Mouse (Mus musculus): Measurements from ENCODE around the gene Cdk5rap1. TPM values are rescaled to one million over a fixed set of nuclear protein-coding genes. Genes with fewer than 3 reads are reported as not detected.
"Not testable (repeated sequence)": the region's sequence is repeated elsewhere in the genome, so short reads cannot be mapped to it uniquely, and the experiment has no call there.

Cdk5rap1 gene
- polyA plus RNA-seq, 1 experiment from 2014 or later = 17.4 TPM

GRCm38 (mm10) chr2:154372151-154372829 is 520 bp downstream of the Cdk5rap1 start:
- Histone ChIP-seq H3K36me3 (ENCODE audit: poor library complexity, severe bottlenecking) (peaks cover 10% of the 10 kb centered on the region), H3K4me3 (peak overlapping the region; percentile 75), H3K9me3 (replicated peaks) (no peaks in the 10 kb centered on the region), H3K27ac (peak overlapping the region; percentile 59), H3K9ac (peak overlapping the region; percentile 87), H3K27me3 (no peaks in the 10 kb centered on the region), H3K4me2 (peak overlapping the region; percentile 83), H3K4me1 (peaks cover 9% of the 10 kb centered on the region)
- peak; percentile 93 for ATAC-seq
- under 1% methylated on average over 42 of the region's 42 CpGs for WGBS

- no peak overlapping the region for H3K27ac ChIP-seq
- no peak for ATAC-seq
- no peak overlapping the region for H3K4me2 ChIP-seq
- peaks cover 38% of the 10 kb centered on the region for H3K36me3 ChIP-seq (ENCODE audit: poor library complexity, severe bottlenecking)
- peaks cover 4% of the 10 kb centered on the region; the same call in 1 of the 2 replicates for H3K4me1 ChIP-seq
- H3K9ac ChIP-seq = no peak overlapping the region
- no peaks in the 10 kb centered on the region for H3K9me3 ChIP-seq (replicated peaks)
- no peak overlapping the region for H3K4me3 ChIP-seq
- 82% methylated on average over 1 of the region's 1 CpGs for WGBS
- H3K27me3 ChIP-seq = no peaks in the 10 kb centered on the region
These were observed 5.3 kb downstream of the Cdk5rap1 start for GRCm38 (mm10) chr2:154367510-154367909.

DNA sequence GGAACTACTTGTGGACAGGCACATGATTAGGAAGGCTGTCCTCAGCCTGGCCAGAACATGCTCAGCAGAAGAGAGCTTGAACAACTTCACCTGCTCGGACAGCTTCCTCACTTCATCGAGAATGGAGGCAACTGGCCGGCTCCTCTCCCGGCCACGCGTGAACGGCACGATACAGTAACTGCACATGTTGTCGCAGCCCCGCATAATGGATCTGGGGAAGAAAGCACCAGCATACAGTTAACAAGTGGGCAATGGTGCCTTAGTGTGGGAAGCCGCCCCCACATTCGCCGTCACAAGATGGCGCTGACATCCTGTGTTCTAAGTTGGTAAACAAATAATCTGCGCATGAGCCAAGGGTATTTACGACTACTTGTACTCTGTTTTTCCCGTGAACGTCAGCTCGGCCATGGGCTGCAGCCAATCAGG is 18.8 kb downstream of the Cdk5rap1 start:
- Histone ChIP-seq H3K4me3 (peak overlapping the region; percentile 35), H3K9ac (peak overlapping the region; percentile 30; the same call in 1 of the 2 replicates), H3K27ac (0 out of 2 replicates have a peak overlapping the region, but pooled peaks have one; percentile 10), H3K36me3 (ENCODE audit: poor library complexity, severe bottlenecking) (peaks cover 20% of the 10 kb centered on the region), H3K4me2 (peak overlapping the region; percentile 50)
- H3K27me3 ChIP-seq; H3K4me1 ChIP-seq; H3K9me3 ChIP-seq (replicated peaks); ATAC-seq: not testable (repeated sequence)
- 62% methylated on average over 15 of the region's 19 CpGs for WGBS

DNA sequence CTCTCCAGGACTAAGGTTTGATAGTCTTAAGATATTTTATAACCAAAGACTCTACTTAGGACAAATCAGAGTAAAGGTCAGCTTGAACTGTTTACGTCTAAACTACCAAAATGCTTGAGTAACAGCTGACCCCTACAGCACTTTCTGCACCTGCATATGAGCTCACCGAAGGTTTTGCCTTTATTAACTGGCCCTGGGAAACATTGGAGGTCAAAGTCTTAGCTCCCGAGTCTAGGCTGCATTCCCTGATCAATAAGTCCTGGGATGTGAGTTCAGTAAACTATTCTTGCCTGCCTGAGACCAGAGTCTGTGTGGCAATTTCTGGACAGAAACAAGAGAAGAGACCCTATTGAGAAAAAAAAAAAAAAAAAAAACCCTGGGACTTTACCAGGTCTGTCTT is 24.7 kb downstream of the Cdk5rap1 start:
- ATAC-seq = no peak
- no peak overlapping the region for H3K4me2 ChIP-seq
- no peaks in the 10 kb centered on the region for H3K27me3 ChIP-seq
- 92% methylated on average over 3 of the region's 3 CpGs for WGBS
- H3K27ac ChIP-seq = no peak overlapping the region
- H3K36me3 ChIP-seq (ENCODE audit: poor library complexity, severe bottlenecking) = peaks cover 51% of the 10 kb centered on the region
- no peaks in the 10 kb centered on the region for H3K9me3 ChIP-seq (replicated peaks)
- H3K4me1 ChIP-seq = no peaks in the 10 kb centered on the region
- H3K9ac ChIP-seq = no peak overlapping the region
- H3K4me3 ChIP-seq = no peak overlapping the region

GRCm38 (mm10) chr2:154339356-154339755 is 33.5 kb downstream of the Cdk5rap1 start:
- Histone ChIP-seq H3K27ac (no peak overlapping the region), H3K4me2 (no peak overlapping the region), H3K4me3 (no peak overlapping the region), H3K9me3 (replicated peaks) (no peaks in the 10 kb centered on the region), H3K9ac (no peak overlapping the region), H3K4me1 (no peaks in the 10 kb centered on the region), H3K27me3 (no peaks in the 10 kb centered on the region), H3K36me3 (ENCODE audit: poor library complexity, severe bottlenecking) (peaks cover 32% of the 10 kb centered on the region)
- ATAC-seq = no peak
- WGBS = 78% methylated on average over 2 of the region's 2 CpGs

DNA sequence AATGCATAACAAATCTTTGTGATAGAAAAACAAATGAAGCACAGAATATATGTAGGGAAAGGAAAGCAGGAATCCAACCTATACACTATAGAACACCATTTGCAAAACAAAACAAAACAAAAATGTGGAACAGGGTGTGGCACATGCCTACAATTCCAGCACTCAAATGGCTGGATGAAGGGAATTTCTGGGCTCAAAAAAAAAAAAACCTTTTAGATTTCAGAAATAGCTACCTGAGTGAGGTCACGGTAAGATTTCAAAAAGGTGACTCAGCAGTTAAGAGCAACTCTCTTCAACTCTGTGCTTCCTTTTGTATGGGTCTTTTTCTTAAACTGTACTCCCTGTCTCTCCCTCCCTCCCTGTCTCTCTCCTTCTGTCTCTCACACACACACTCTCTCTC is 34.6 kb downstream of the Cdk5rap1 start:
- Histone ChIP-seq H3K9ac (no peak overlapping the region), H3K4me2 (no peak overlapping the region), H3K4me1 (no peaks in the 10 kb centered on the region), H3K27me3 (no peaks in the 10 kb centered on the region), H3K9me3 (replicated peaks) (no peaks in the 10 kb centered on the region; the same call in 1 of the 2 replicates), H3K4me3 (no peak overlapping the region), H3K36me3 (ENCODE audit: poor library complexity, severe bottlenecking) (peaks cover 26% of the 10 kb centered on the region), H3K27ac (no peak overlapping the region)
- 91% methylated on average over 1 of the region's 1 CpGs for WGBS
- no peak for ATAC-seq

- H3K36me3 ChIP-seq (ENCODE audit: poor library complexity, severe bottlenecking) = 0 out of 2 replicates have a peak, but pooled peaks cover 6% of the 10 kb centered on the region
- ATAC-seq = no peak
- 83% methylated on average over 4 of the region's 4 CpGs for WGBS
These were observed 37.2 kb downstream of the Cdk5rap1 start for GRCm38 (mm10) chr2:154335572-154335971.

DNA sequence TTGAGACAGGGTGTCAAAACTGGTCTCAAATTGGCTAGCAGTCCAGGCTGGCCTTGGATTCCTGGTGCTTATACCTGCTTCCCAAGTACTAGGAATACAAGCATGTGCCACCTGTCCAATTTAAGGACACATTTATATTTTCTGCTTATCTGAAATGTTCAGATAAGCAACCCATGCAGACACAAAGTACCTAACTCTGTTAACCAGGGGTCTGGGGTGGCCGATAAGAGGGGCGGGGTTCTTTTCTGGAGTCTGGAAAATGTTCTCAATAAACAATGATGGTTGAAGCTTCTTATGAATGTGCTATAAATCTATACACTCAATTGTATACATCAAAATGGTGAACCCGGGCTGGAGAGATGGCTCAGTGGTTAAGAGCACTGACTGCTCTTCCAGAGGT is 46.0 kb downstream of the Cdk5rap1 start:
- Histone ChIP-seq H3K4me2 (no peak overlapping the region), H3K4me1 (no peaks in the 10 kb centered on the region), H3K36me3 (ENCODE audit: poor library complexity, severe bottlenecking) (no peaks in the 10 kb centered on the region), H3K4me3 (no peak overlapping the region), H3K27ac (no peak overlapping the region), H3K9ac (no peak overlapping the region), H3K9me3 (replicated peaks) (no peaks in the 10 kb centered on the region), H3K27me3 (no peaks in the 10 kb centered on the region)
- 88% methylated on average over 3 of the region's 3 CpGs for WGBS
- no peak for ATAC-seq

More at GRCm38 (mm10) chr2:154335572-154335971, 37.2 kb downstream of the Cdk5rap1 start:
- Histone ChIP-seq H3K27ac (no peak overlapping the region), H3K4me3 (no peak overlapping the region), H3K9ac (no peak overlapping the region), H3K4me1 (no peaks in the 10 kb centered on the region), H3K9me3 (replicated peaks) (no peaks in the 10 kb centered on the region; the same call in 1 of the 2 replicates), H3K4me2 (no peak overlapping the region), H3K27me3 (no peaks in the 10 kb centered on the region)

DNA sequence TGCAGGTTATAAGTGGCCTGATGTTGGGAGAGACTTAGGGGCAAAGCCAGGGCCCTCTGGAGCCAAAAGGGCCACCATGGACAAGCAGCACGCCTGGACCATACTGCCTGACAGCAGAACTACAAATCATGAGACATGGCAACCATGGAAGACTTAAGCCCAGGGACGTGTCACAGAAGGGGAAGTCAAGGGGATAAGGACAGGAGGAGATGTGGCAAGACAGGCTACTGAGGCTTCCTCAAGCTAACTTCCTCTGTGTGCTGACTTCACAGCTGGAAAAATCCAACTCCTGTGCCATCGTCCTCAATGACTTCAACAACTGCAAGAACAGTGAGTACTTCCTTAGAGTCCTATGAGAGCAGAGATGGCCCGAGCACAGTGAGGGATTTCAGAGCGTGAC is 59.0 kb downstream of the Cdk5rap1 start:
- not testable (repeated sequence) for H3K27ac ChIP-seq; H3K9ac ChIP-seq; H3K4me2 ChIP-seq; H3K27me3 ChIP-seq; H3K4me3 ChIP-seq; H3K9me3 ChIP-seq (replicated peaks); H3K36me3 ChIP-seq (ENCODE audit: poor library complexity, severe bottlenecking); H3K4me1 ChIP-seq; ATAC-seq
- whole genome bisulfite sequencing = 84% methylated on average over 5 of the region's 5 CpGs

- not testable (repeated sequence) for H3K4me2 ChIP-seq; H3K27ac ChIP-seq; H3K9me3 ChIP-seq (replicated peaks); H3K27me3 ChIP-seq; H3K4me1 ChIP-seq; H3K4me3 ChIP-seq; ATAC-seq; H3K36me3 ChIP-seq (ENCODE audit: poor library complexity, severe bottlenecking); H3K9ac ChIP-seq
- WGBS = 77% methylated on average over 4 of the region's 4 CpGs
These were observed 65.9 kb downstream of the Cdk5rap1 start, which contains the start of gene Bpifb9b for GRCm38 (mm10) chr2:154306927-154307326. Gene Bpifb9b (plus strand): TSS chr2:154307227.

DNA sequence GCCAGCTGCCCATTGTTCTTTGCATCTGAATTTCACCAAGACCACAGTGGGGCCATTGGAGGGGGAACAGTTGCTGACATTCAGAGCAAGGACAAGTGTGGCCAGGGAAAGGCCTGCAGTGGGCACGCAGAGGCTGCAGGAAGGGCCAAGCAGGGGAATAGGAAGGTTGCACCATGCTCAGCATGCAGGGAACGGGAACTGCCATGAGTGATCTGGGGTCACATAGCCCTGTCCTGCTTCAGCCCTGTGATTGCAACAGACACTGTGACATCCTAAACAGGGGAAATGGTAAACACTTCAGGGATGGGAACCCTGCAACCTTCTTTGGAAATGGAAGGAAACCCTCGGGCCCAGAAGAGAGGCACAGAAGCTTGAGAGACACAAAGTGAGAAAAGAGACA is 68.2 kb downstream of the Cdk5rap1 start:
- H3K4me1 ChIP-seq; H3K27ac ChIP-seq; H3K27me3 ChIP-seq; H3K36me3 ChIP-seq (ENCODE audit: poor library complexity, severe bottlenecking); H3K9ac ChIP-seq; H3K4me2 ChIP-seq; ATAC-seq; H3K9me3 ChIP-seq (replicated peaks); H3K4me3 ChIP-seq: not testable (repeated sequence)
- 87% methylated on average over 1 of the region's 3 CpGs for WGBS

DNA sequence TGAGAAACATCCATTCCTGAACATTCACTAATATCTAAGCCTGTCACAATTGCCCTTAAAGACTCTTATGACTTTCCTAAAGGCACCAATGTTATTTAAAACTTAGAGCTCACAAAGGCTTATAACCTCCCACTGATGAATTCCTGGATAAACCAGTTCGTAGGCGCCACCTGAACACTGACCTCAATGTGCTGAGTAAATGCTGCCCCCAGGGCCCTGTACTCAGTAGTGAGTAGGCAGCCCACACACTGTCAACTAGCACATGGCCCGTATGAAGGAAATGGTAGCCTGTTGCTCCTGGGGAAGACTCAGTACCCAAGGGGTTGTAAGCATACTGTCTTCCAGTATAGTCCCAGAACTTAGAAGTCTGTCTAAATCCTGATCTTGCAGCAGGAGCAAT is 71.0 kb downstream of the Cdk5rap1 start:
- no peak for ATAC-seq
- Histone ChIP-seq H3K4me3 (no peak overlapping the region), H3K27ac (no peak overlapping the region), H3K4me1 (no peaks in the 10 kb centered on the region), H3K9ac (no peak overlapping the region), H3K9me3 (replicated peaks) (no peaks in the 10 kb centered on the region), H3K4me2 (no peak overlapping the region), H3K27me3 (no peaks in the 10 kb centered on the region), H3K36me3 (ENCODE audit: poor library complexity, severe bottlenecking) (no peaks in the 10 kb centered on the region)
- WGBS = 90% methylated on average over 3 of the region's 3 CpGs

DNA sequence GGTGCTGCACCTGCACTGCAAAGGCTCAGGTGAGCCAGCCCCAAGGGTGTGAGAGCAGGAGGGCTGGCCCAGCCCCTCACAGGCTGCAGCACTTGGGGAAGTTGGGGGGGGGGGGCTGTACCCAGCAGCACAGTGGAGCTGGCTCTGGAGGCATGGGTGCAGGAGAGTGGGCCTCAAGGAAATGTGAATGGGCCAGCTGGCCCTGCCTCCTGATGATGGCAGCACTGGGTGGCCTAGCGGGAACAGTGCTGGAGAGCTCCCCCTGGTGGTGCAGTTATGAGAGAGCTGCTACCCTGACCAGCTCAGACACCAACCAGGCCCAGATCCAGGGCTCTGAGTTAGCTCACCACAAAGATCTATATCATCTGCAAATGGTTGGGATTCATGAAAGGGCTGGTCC is 72.3 kb downstream of the Cdk5rap1 start:
- no peaks in the 10 kb centered on the region for H3K36me3 ChIP-seq (ENCODE audit: poor library complexity, severe bottlenecking)
- no peaks in the 10 kb centered on the region for H3K9me3 ChIP-seq (replicated peaks)
- H3K4me1 ChIP-seq = no peaks in the 10 kb centered on the region
- H3K27ac ChIP-seq = no peak overlapping the region
- H3K4me3 ChIP-seq = no peak overlapping the region
- ATAC-seq = peak; percentile 59; the same call in 1 of the 2 replicates
- no peaks in the 10 kb centered on the region for H3K27me3 ChIP-seq
- H3K4me2 ChIP-seq = no peak overlapping the region
- no peak overlapping the region for H3K9ac ChIP-seq
- WGBS = 0% methylated on average over 1 of the region's 1 CpGs
